Mouse (Mus musculus): ENCODE measurements around the gene Gpn2. TPM values are rescaled to one million over a fixed set of nuclear protein-coding genes. Genes with fewer than 3 reads are reported as not detected.

Gene Gpn2
- 12.9 and 13.8 TPM in 2 replicates for polyA plus RNA-seq (2012; rRNA removed)

DNA sequence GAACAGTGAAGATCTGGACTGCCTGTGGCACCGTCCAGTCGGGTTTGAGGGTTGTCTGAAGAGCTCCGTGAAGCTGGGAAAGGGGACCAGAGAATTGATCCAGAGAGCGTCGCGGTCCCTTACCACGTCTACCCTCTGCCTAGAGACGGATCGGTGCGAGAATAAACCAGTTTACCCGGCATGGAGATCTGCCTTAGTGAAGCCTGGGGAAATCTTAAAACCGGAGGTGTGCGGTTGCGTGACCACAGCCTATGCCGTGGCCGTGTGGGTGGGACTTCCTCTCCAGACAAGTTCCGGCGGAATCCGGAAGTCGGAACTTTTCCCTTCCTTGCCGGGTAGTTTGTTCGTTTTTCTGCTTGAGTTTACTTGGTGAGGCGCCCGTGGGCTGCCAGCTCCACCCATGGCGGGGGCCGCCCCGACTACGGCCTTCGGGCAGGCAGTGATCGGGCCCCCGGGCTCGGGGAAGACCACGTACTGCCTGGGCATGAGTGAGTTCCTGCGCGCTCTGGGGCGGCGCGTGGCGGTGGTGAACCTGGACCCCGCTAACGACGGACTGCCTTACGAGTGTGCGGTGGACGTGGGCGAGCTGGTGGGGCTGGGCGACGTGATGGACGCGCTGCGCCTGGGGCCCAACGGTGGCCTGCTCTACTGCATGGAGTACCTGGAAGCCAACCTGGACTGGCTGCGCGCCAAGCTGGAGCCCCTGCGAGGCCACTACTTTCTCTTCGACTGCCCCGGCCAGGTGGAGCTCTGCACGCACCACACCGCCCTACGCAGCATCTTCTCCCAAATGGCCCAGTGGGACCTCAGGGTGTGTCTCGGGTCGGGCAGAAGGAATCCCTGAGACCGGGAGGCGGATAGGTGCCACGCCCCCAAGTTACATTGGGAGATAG, at the start of gene Gpn2:
Gene Gpn2 (plus strand): TSS at position 304 of the 893 bp plus-strand sequence.

DNA sequence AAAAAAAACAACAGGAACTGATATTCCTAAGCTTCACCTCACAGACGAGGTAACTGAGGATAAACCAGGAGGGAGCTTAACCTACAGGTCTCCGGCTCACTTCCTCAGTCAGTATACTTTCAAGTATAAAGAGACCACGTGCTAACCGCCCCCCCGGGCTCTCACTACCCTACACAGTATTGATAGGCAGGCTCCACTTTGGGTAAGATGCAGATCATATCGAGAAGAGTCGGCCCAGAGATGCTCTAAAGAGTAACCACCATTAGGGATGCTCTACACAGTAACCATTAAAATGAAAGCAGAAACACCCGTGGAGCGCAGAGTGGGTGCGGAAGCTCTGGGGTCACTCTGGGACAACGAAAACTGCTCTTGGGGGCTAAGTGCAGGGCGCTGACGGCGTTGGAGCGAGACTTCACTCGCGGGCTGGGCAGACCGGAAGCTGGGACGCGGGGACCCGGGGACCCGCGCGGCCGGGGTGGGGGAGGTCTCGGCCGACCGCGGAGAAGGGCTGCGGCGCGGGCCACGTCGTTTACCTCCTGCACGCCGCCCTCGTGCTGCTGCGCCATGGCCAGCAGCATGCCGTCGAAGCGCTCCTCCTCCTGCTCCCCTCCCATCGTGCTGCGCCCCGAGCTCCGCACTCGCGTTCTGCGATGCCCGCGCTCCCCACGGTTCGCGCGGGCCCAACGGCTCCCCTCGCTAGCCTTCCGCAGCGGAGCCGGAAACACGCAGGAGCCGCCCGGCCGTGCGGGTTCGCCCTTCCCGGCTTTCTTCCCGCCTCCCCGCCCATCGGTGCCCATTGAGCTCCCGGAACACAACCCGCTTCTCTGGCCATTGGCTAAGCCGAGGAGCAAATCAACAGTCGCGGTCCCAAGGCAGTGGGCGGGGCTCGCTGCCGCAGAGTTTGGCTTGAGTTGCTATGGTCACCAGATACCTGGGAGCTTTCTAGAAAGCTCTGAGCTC, 38.6 kb upstream of the Gpn2 start, which contains the start of gene Nudc:
Gene Nudc (minus strand): TSS at position 725 of the 960 bp plus-strand sequence.

DNA sequence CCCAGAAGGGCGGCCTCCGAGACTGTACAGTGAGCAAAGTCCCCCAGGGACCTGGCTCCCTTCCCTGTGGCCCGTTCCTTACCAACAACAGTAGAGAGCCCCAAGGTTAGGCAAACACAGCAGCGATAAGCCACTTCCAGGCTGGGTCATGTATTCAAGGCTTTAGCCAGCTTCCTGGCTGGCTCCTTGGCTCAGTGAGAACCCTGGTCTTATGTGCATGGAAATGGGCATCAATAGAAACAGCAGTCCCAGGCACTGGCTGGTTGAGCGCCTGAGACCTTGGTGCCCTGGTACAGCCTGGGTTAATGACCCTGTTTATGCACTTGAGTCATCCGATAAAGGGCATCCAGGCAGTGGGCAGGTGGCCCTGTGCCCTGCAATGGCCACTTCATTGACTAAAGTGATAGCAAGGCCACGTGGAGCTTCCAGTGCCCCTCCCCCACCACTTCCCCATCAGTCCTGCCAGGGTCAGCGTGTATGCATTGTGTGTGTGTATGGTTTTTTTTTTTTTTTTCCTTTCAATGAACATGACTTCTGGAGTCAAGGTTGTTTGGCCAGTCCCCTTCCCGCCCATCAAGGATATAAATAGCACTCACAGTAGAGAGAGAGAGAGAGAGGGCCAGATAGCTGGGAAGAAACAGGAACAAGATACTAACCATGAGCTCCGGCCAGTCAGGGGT, 31.3 kb upstream of the Gpn2 start, which contains the start of gene Nr0b2:
Gene Nr0b2 (plus strand): TSS at position 609 of the 680 bp plus-strand sequence.

DNA sequence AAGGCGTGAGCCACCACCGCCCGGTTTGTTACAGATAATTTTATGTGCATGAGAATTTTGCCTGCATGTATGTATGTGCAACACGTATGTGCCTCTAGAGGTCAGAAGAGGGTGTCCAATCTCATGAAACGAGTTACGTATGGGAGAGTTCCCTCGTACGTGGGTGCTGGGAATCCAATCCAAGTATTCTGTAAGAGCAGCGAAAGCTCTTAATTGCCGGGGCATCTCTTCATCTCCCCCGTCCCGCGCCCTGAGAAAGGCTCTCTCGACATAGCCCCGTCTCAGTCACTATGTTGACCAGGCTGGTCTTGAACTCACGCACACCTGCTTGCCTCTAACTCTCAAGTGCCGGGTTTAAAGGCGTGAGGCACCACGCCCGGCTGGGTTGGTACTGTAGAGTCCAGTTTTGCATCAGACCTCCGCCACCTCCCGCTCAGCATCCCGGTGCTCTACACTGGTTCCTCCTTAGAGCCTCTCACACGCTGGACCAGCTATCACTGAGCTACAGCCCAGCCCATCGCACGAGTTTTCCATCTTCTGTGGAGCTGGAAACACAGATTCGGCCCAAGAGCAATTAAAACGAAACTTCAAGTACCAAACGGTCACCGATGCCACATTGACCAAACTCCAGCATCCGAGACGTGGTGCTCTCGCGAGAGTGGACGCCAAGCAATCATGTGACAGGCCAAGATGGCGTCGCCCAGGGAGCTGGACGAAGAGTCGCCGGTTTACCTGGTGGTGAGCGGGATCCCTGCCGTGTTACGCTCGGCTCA, 9.9 kb upstream of the Gpn2 start, which contains the start of gene Gpatch3:
Gene Gpatch3 (plus strand): TSS at position 676 of the 773 bp plus-strand sequence.

DNA sequence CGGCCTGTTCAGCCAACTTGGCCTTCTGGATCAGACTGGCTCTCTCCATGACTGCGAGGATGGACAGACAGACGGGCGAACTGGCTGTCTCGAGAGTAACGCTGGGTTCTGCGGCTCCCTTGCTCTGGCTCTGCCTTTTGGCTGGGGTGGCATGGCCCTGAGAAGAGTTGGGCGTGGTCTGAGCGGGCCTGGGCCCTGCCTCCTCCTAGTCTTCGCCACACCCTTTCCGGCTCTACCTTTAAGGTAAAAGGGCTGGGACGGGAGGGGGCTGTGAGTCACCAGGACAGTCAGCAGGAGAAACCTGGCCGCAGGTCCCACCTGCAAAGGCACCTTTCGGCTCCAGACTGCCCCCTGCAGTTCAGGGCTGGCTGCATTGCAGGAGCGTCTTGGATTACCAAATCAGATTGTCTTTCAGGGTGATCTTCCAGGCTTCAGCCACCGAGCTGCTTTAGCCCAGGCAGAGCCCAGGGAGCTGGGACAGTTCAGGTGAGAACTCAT, 17.6 kb downstream of the Gpn2 start, which contains the start of gene Sfn:
Gene Sfn (minus strand): TSS at position 448 of the 498 bp plus-strand sequence.

Other genes starting within 250 kb of the Gpn2 start
- 6.7 and 7.2 TPM in 2 replicates for gene Wdtc1, start 230.9 kb upstream of the Gpn2 start, polyA plus RNA-seq (2012; rRNA removed)
- 4.9 and 5.6 TPM in 2 replicates for gene Slc9a1, start 214.7 kb upstream of the Gpn2 start, polyA plus RNA-seq (2012; rRNA removed)
- 0.06 and 0.08 TPM in 2 replicates for gene Tent5b, start 104.2 kb upstream of the Gpn2 start, polyA plus RNA-seq (2012; rRNA removed)
- 0.17 and 0.52 TPM in 2 replicates for gene Trnp1, start 85.8 kb upstream of the Gpn2 start, polyA plus RNA-seq (2012; rRNA removed)
- 2.4 and 2.5 TPM in 2 replicates for gene Kdf1, start 65.4 kb upstream of the Gpn2 start, polyA plus RNA-seq (2012; rRNA removed)
- gene Nudc, start 38.4 kb upstream of the Gpn2 start, polyA plus RNA-seq (2012; rRNA removed), result 84.1 and 85.0 TPM in 2 replicates
- gene Nr0b2, start 31.0 kb upstream of the Gpn2 start, polyA plus RNA-seq (2012; rRNA removed), result 2.6 and 4.5 TPM in 2 replicates
- 3.1 and 4.1 TPM in 2 replicates for gene Gpatch3, start 9.6 kb upstream of the Gpn2 start, polyA plus RNA-seq (2012; rRNA removed)
- gene Sfn, start 17.8 kb downstream of the Gpn2 start, polyA plus RNA-seq (2012; rRNA removed), result 0.66 and 0.82 TPM in 2 replicates
- 5.1 and 6.3 TPM in 2 replicates for gene Zdhhc18, start 65.8 kb downstream of the Gpn2 start, polyA plus RNA-seq (2012; rRNA removed)
- 4.6 and 5.1 TPM in 2 replicates for gene Pigv, start 88.3 kb downstream of the Gpn2 start, polyA plus RNA-seq (2012; rRNA removed)
- gene Arid1a, start 172.4 kb downstream of the Gpn2 start, polyA plus RNA-seq (2012; rRNA removed), result 7.2 and 10.5 TPM in 2 replicates

Measured in liver, embryonic 18 days (tissue).